Mouse (Mus musculus) cortical plate, adult 2 months (tissue): ENCODE measurements around the gene D5Ertd579e.

Source experiments
- CTCF ChIP-seq: fragments of 200-500 bp; IDR thresholded peaks from 2 replicates; pipeline ENCODE4 v1.5.1; 2011; ENCODE audit warnings: mild to moderate bottlenecking, control low read depth, low read length; ENCODE audit not compliant: insufficient read depth; ENCODE audit errors: extremely low read depth
- POLR2A ChIP-seq: fragments of 200-500 bp; IDR thresholded peaks from 2 replicates; pipeline ENCODE4 v1.6.1; 2011; ENCODE audit warnings: mild to moderate bottlenecking, low read length, control low read depth; ENCODE audit not compliant: insufficient read depth; ENCODE audit errors: extremely low read depth

- TF ChIP-seq POLR2A (no peak), CTCF (no peak)
These were observed 15.8 kb downstream of the D5Ertd579e start for GRCm38 (mm10) chr5:36679918-36680598.
